Mouse (Mus musculus): ENCODE data around the gene Fgf9.

GRCm38 (mm10) chr14:58076726-58077255 is 6.4 kb downstream of the Fgf9 start:
- TF ChIP-seq CTCF (IDR thresholded peaks at IDR 0.05) (no peak), POLR2A (IDR thresholded peaks at IDR 0.05; ENCODE audit: insufficient read depth, low read depth, low read length) (no peak), EP300 (IDR thresholded peaks at IDR 0.05; ENCODE audit: insufficient read depth, low read depth, low read length) (no peak)
